Mouse (Mus musculus) CH12.LX (cell line): ENCODE measurements around the gene Il15.

Experiments
- CTCF ChIP-seq, 2 experiments: IDR thresholded peaks in 1 of 2; conservative IDR thresholded peaks in 1 of 2; 2 replicates each; pipeline ENCODE4 v1.5.1; 2011 to 2012; ENCODE audit warnings: low read depth in 2 of 2, low read length in 2 of 2, improper control_type of control experiment in 1 of 2, inconsistent platforms in 1 of 2, mild to moderate bottlenecking in 1 of 2, moderate library complexity in 1 of 2
- MAFK ChIP-seq: IDR thresholded peaks from 2 replicates; pipeline ENCODE4 v1.6.1; 2011; ENCODE audit warnings: low read length, improper control_type of control experiment; ENCODE audit not compliant: insufficient replicate concordance

GRCm38 (mm10) chr8:82385867-82386266 lies 17.2 kb downstream of the Il15 start:
- TF ChIP-seq CTCF (conservative IDR thresholded peaks at IDR 0.05 in 1 of 2, IDR thresholded peaks at IDR 0.05 in 1 of 2; ENCODE audit: low read depth in 2 of 2, low read length in 2 of 2) (no peak), MAFK (no peak)
